Comparison of ENCODE assay signal across 31 mouse cellular contexts in the genomic region with DNA sequence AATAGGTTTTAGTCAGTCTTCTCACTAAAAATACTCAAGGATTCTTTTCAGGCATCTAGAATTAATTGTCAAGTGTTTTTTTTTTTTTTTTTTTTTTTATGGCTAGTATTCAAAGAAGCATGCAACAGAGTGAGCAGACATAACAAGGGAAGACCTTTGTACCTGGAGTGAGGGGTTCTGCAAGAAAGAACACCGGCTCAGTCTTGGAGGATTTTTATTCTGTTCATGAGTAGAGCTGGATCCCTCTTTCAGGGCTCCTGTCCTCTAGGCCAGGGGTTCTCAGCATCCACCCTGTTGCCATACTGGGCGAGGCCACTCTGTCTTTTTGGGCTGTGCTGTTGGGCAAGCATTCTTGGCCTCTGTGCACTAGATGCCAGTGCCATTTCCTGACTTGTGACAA. TPM values are rescaled to one million over a fixed set of nuclear protein-coding genes. Genes with fewer than 3 reads are reported as not detected.
A peak's percentile ranks its signal among the peaks of the same experiment; 100 is the strongest.
DNase-seq lines count a peak whose midpoint lies in the region; ATAC-seq and TF ChIP-seq lines count a peak whose summit lies in the region.
"Had no signal": no experiment of that assay in that cellular context is flagged by ENCODE, and none has a peak within 500 bp of the region (broad histone marks: within the 10 kb centered on the region; RNA-seq: fewer than 3 reads in every experiment).

No protein-coding gene starts in this region.

- 92% methylated on average over 2 of the region's 2 CpGs for WGBS in liver, postnatal 0 days (ENCODE audit: insufficient replicate concordance)
- 93% methylated on average over 2 of the region's 2 CpGs for WGBS in limb, embryonic 10.5 days

- H3K9ac ChIP-seq in liver, postnatal 0 days (replicated peaks), result no peak overlapping the region
- H3K9ac ChIP-seq: embryonic facial prominence, embryonic 15.5 days; hindbrain, embryonic 14.5 days; neural tube, embryonic 12.5 days had no signal

- H3K4me3 ChIP-seq in liver, postnatal 0 days (ENCODE audit: low read depth, low read length), result no peak overlapping the region
- H3K4me3 ChIP-seq in limb, embryonic 10.5 days, result no peak overlapping the region
- H3K4me3 ChIP-seq: embryonic facial prominence, embryonic 15.5 days; heart, embryonic 10.5 days; left cerebral cortex, adult 2 months; neural tube, embryonic 12.5 days had no signal

- TF ChIP-seq CTCF in liver, postnatal 0 days (IDR thresholded peaks at IDR 0.05; ENCODE audit: low read depth), result no peak

- no peak for TF ChIP-seq EP300 in liver, postnatal 0 days (IDR thresholded peaks at IDR 0.05; ENCODE audit: low read depth)

- no peak overlapping the region for H3K4me2 ChIP-seq in liver, postnatal 0 days (ENCODE audit: low read depth, low read length)
- H3K4me2 ChIP-seq: hindbrain, embryonic 14.5 days; neural tube, embryonic 12.5 days had no signal

- peak; percentile 20 for DNase-seq in kidney, adult 18-20 months
- DNase-seq in kidney, postnatal 25 days, result no peak
- DNase-seq in liver, postnatal 0 days, result no peak
- no peak for DNase-seq in liver
- no peak for DNase-seq in limb, embryonic 10.5 days (ENCODE audit: low spot score)
- DNase-seq in left cerebral cortex, postnatal 25 days (ENCODE audit: low spot score in 2 of 2), result no peak
- no peak for DNase-seq in urinary bladder, adult 18-20 months (ENCODE audit: low spot score in 2 of 2)
- DNase-seq: adrenal gland, adult 2 months; cerebellum, adult 11-12 months; cerebellum, postnatal 14 days; heart, postnatal 4 days; left cerebral cortex, postnatal 4 days; midbrain, embryonic 14.5 days; right cerebral cortex, postnatal 14 days; thymus, adult 2 months had no signal

- no peaks in the 10 kb centered on the region for H3K27me3 ChIP-seq in liver, postnatal 0 days (ENCODE audit: insufficient read depth, low read length)
- H3K27me3 ChIP-seq in limb, embryonic 10.5 days (ENCODE audit: low read depth, poor library complexity, severe bottlenecking), result no peaks in the 10 kb centered on the region
- H3K27me3 ChIP-seq: CH12.LX; embryonic facial prominence, embryonic 15.5 days; neural tube, embryonic 12.5 days; Patski had no signal

- no peak for ATAC-seq in liver, postnatal 0 days
- ATAC-seq: forebrain, embryonic 14.5 days; intestine, embryonic 16.5 days; lung, postnatal 0 days; Patski had no signal

- no peaks in the 10 kb centered on the region; the same call in 1 of the 2 replicates for H3K36me3 ChIP-seq in liver, postnatal 0 days (replicated peaks; ENCODE audit: insufficient read depth, low read length)
- H3K36me3 ChIP-seq in limb, embryonic 10.5 days, result no peaks in the 10 kb centered on the region
- H3K36me3 ChIP-seq: embryonic facial prominence, embryonic 15.5 days; heart, embryonic 10.5 days; neural tube, embryonic 12.5 days had no signal

- peak overlapping the region; percentile 59; the same call in 1 of the 2 replicates for H3K27ac ChIP-seq in liver, postnatal 0 days (ENCODE audit: low read depth)
- peak overlapping the region; percentile 87 for H3K27ac ChIP-seq in limb, embryonic 10.5 days
- H3K27ac ChIP-seq: heart, embryonic 10.5 days; hindbrain, embryonic 14.5 days; left cerebral cortex, adult 2 months; neural tube, embryonic 12.5 days; stomach, postnatal 0 days had no signal

- intact Hi-C loops in left cerebral cortex, postnatal 25 days (cut with DNase I), result no loop called here

- H3K9me3 ChIP-seq in liver, postnatal 0 days (ENCODE audit: low read length), result no peaks in the 10 kb centered on the region
- no peaks in the 10 kb centered on the region for H3K9me3 ChIP-seq in limb, embryonic 10.5 days (replicated peaks)
- H3K9me3 ChIP-seq: embryonic facial prominence, embryonic 15.5 days; G1E; heart, embryonic 10.5 days; neural tube, embryonic 12.5 days had no signal

- H3K4me1 ChIP-seq in liver, postnatal 0 days (ENCODE audit: insufficient read depth), result peaks cover 27% of the 10 kb centered on the region
- peaks cover 86% of the 10 kb centered on the region for H3K4me1 ChIP-seq in limb, embryonic 10.5 days

RNA-seq across cellular contexts. Expression of a gene that starts 7.3 kb away (rescaled TPM):
- polyA plus RNA-seq in liver, postnatal 0 days (2015; fragmentation: Nextera tagmentation; extraction: Ambion mirVana), result 12.8 and 14.2 TPM in 2 replicates
- polyA plus RNA-seq in limb, embryonic 10.5 days (2016; fragmentation: Nextera tagmentation; extraction: Ambion mirVana), result 36.8 and 45.4 TPM in 2 replicates
- 10 to 100 TPM; 51.2 to 51.3 TPM for total RNA-seq in left cerebral cortex, postnatal 25 days (2021)

RNA-seq across cellular contexts. Expression of a gene that starts 7.5 kb away (rescaled TPM):
- 0.08 and 0.09 TPM in 2 replicates for polyA plus RNA-seq in liver, postnatal 0 days (2015; fragmentation: Nextera tagmentation; extraction: Ambion mirVana)
- 0.16 and 0.18 TPM in 2 replicates for polyA plus RNA-seq in limb, embryonic 10.5 days (2016; fragmentation: Nextera tagmentation; extraction: Ambion mirVana)
- under 1 TPM in 1 of 2 experiments, not detected in 1; 0.14 TPM for total RNA-seq in left cerebral cortex, postnatal 25 days (2021)
- total RNA-seq: gastrocnemius, adult 8-10 months; granulocyte monocyte progenitor cell, adult 5-6 weeks; heart, postnatal 4 days; left cerebral cortex, adult 2 months had no signal
- polyA plus RNA-seq: adrenal gland, adult 2 months; G1E; heart, embryonic 10.5 days; intestine, embryonic 16.5 days; large intestine, adult 2 months; liver, embryonic 16.5 days; stomach, postnatal 0 days had no signal
